Mouse (Mus musculus) c-Kit-positive CD71-positive TER-119-negative erythroid progenitor cells, embryonic 14.5 days (primary cell): ENCODE measurements around the gene Crb3.

Source experiments
- DNase-seq: peaks from one replicate; pipeline ENCODE4 v3.0.0-alpha.2; 2013; ENCODE audit warnings: low read depth

Crb3 gene

GRCm38 (mm10) chr17:57062011-57062521, 3.2 kb downstream of the Crb3 start:
- no peak for DNase-seq

GRCm38 (mm10) chr17:57062548-57062947, 3.6 kb downstream of the Crb3 start:
- DNase-seq, result no peak

GRCm38 (mm10) chr17:57063031-57063430, 4.1 kb downstream of the Crb3 start:
- no peak for DNase-seq

GRCm38 (mm10) chr17:57066908-57067307, 8.0 kb downstream of the Crb3 start:
- peak; percentile 30 for DNase-seq

GRCm38 (mm10) chr17:57070272-57070671, 11.4 kb downstream of the Crb3 start:
- DNase-seq, result no peak

GRCm38 (mm10) chr17:57070699-57071098, 11.8 kb downstream of the Crb3 start:
- DNase-seq, result peak; percentile 34

- no peak for DNase-seq
These were observed 18.0 kb downstream of the Crb3 start for GRCm38 (mm10) chr17:57076916-57077315.

GRCm38 (mm10) chr17:57078336-57078735, 19.4 kb downstream of the Crb3 start, which contains the start of gene Dennd1c:
Dennd1c (minus strand) TSS chr17:57078514.
- DNase-seq, result no peak

- DNase-seq, result no peak
These were observed 21.0 kb downstream of the Crb3 start for GRCm38 (mm10) chr17:57079919-57080318.

- no peak for DNase-seq
These were observed 22.4 kb downstream of the Crb3 start for GRCm38 (mm10) chr17:57081234-57081842.

- no peak for DNase-seq
These were observed 23.6 kb downstream of the Crb3 start for GRCm38 (mm10) chr17:57082481-57082880.

GRCm38 (mm10) chr17:57085970-57086757, 27.3 kb downstream of the Crb3 start:
- DNase-seq, result no peak

GRCm38 (mm10) chr17:57087049-57087832, 28.3 kb downstream of the Crb3 start, which contains the start of gene Tubb4a:
Tubb4a (minus strand) TSS chr17:57087782.
- no peak for DNase-seq

GRCm38 (mm10) chr17:57094222-57094621, 35.3 kb downstream of the Crb3 start:
- DNase-seq, result peak; percentile 56

- peak; percentile 49 for DNase-seq
These were observed 37.1 kb downstream of the Crb3 start for GRCm38 (mm10) chr17:57095855-57096622.

GRCm38 (mm10) chr17:57096623-57096920, 37.7 kb downstream of the Crb3 start:
- peak; percentile 66 for DNase-seq

- DNase-seq, result no peak
These were observed 39.4 kb downstream of the Crb3 start for GRCm38 (mm10) chr17:57098321-57098720.

GRCm38 (mm10) chr17:57099629-57100325, 40.9 kb downstream of the Crb3 start:
- peak; percentile 59 for DNase-seq

GRCm38 (mm10) chr17:57102276-57102675, 43.4 kb downstream of the Crb3 start:
- no peak for DNase-seq

- DNase-seq, result no peak
These were observed 45.6 kb downstream of the Crb3 start for GRCm38 (mm10) chr17:57104496-57104895.
